Mouse (Mus musculus): ENCODE results near the gene Ptchd1. TPM values are rescaled to one million over a fixed set of nuclear protein-coding genes. Genes with fewer than 3 reads are reported as not detected.

Gene Ptchd1
- polyA plus RNA-seq (2012; fragmentation: generic; extraction: Trizol), result 0.08 TPM

GRCm38 (mm10) chrX:155623701-155624281 is at the start of gene Ptchd1:
TSS of gene Ptchd1 (minus strand) at chrX:155623814.
- no peak within 1 kb of the TSS for H3ac ChIP-seq (ENCODE audit: control insufficient read depth, insufficient read length)
- no peaks in the 10 kb centered on the region for H3K79me2 ChIP-seq (ENCODE audit: control insufficient read depth, insufficient read depth)
- peaks cover 8% of the 10 kb centered on the region for H3K27me3 ChIP-seq (ENCODE audit: control insufficient read depth, insufficient read depth, insufficient read length)
- peak within 1 kb of the TSS; percentile 85 for H3K4me2 ChIP-seq (ENCODE audit: low read depth)
- no peaks in the 10 kb centered on the region for H3K36me3 ChIP-seq (ENCODE audit: control insufficient read depth, insufficient read depth)
- peak within 1 kb of the TSS; percentile 10 for H3K4me3 ChIP-seq
- TF ChIP-seq TCF3 (IDR thresholded peaks at IDR 0.05; ENCODE audit: insufficient read length, low read depth), result no peak
- TF ChIP-seq MYOD1 (IDR thresholded peaks at IDR 0.05; ENCODE audit: control insufficient read depth in 1 of 3, insufficient read length in 2 of 3, low read depth in 2 of 3), result no peak
- TF ChIP-seq E2F4 (IDR thresholded peaks at IDR 0.05; ENCODE audit: insufficient read depth), result no peak
- no peak for TF ChIP-seq MAX (IDR thresholded peaks at IDR 0.05; ENCODE audit: low read depth)
- TF ChIP-seq USF1 (IDR thresholded peaks at IDR 0.05; ENCODE audit: low read depth), result no peak
- TF ChIP-seq MYOG (IDR thresholded peaks at IDR 0.05; ENCODE audit: control insufficient read depth in 1 of 3, insufficient read depth in 1 of 3, insufficient read length in 2 of 3, low read depth in 2 of 3), result no peak
- no peak for TF ChIP-seq REST (IDR thresholded peaks at IDR 0.05; ENCODE audit: insufficient read depth, insufficient read length)
- no peak for TF ChIP-seq POLR2A (IDR thresholded peaks at IDR 0.05; ENCODE audit: insufficient read length, low read depth)
- TF ChIP-seq SRF (IDR thresholded peaks at IDR 0.05; ENCODE audit: control insufficient read depth, insufficient read length, low read depth), result no peak
- no peak for TF ChIP-seq TCF12 (IDR thresholded peaks at IDR 0.05; ENCODE audit: insufficient read depth, poor library complexity, severe bottlenecking)
- no peak for TF ChIP-seq CEBPB (IDR thresholded peaks at IDR 0.05; ENCODE audit: insufficient read depth, poor library complexity, severe bottlenecking)
- no peak for TF ChIP-seq POLR2AphosphoS2 (IDR thresholded peaks at IDR 0.05; ENCODE audit: insufficient read length, low read depth)

GRCm38 (mm10) chrX:155657971-155658370 is 34.4 kb upstream of the Ptchd1 start:
- TF ChIP-seq POLR2A (IDR thresholded peaks at IDR 0.05; ENCODE audit: insufficient read length, low read depth), result no peak
- TF ChIP-seq TCF12 (IDR thresholded peaks at IDR 0.05; ENCODE audit: insufficient read depth, poor library complexity, severe bottlenecking), result no peak
- no peak for TF ChIP-seq CEBPB (IDR thresholded peaks at IDR 0.05; ENCODE audit: insufficient read depth, poor library complexity, severe bottlenecking)
- no peak for TF ChIP-seq REST (IDR thresholded peaks at IDR 0.05; ENCODE audit: insufficient read depth, insufficient read length)
- no peak for TF ChIP-seq MAX (IDR thresholded peaks at IDR 0.05; ENCODE audit: low read depth)
- no peak for TF ChIP-seq MYOG (IDR thresholded peaks at IDR 0.05; ENCODE audit: control insufficient read depth in 1 of 3, insufficient read depth in 1 of 3, insufficient read length in 2 of 3, low read depth in 2 of 3)
- no peak for TF ChIP-seq POLR2AphosphoS2 (IDR thresholded peaks at IDR 0.05; ENCODE audit: insufficient read length, low read depth)
- no peak for TF ChIP-seq SRF (IDR thresholded peaks at IDR 0.05; ENCODE audit: control insufficient read depth, insufficient read length, low read depth)
- no peak for TF ChIP-seq MYOD1 (IDR thresholded peaks at IDR 0.05; ENCODE audit: control insufficient read depth in 1 of 3, insufficient read length in 2 of 3, low read depth in 2 of 3)
- TF ChIP-seq TCF3 (IDR thresholded peaks at IDR 0.05; ENCODE audit: insufficient read length, low read depth), result no peak
- TF ChIP-seq USF1 (IDR thresholded peaks at IDR 0.05; ENCODE audit: low read depth), result no peak
- no peak for TF ChIP-seq E2F4 (IDR thresholded peaks at IDR 0.05; ENCODE audit: insufficient read depth)
- no peaks in the 10 kb centered on the region for H3K27me3 ChIP-seq (ENCODE audit: control insufficient read depth, insufficient read depth, insufficient read length)
- H3K4me3 ChIP-seq, result no peak overlapping the region
- no peak overlapping the region for H3K4me2 ChIP-seq (ENCODE audit: low read depth)
- H3K79me2 ChIP-seq (ENCODE audit: control insufficient read depth, insufficient read depth), result no peaks in the 10 kb centered on the region
- no peak overlapping the region for H3ac ChIP-seq (ENCODE audit: control insufficient read depth, insufficient read length)
- no peaks in the 10 kb centered on the region for H3K36me3 ChIP-seq (ENCODE audit: control insufficient read depth, insufficient read depth)

GRCm38 (mm10) chrX:155645975-155646374 is 22.4 kb upstream of the Ptchd1 start:
- Histone ChIP-seq H3K36me3 (ENCODE audit: control insufficient read depth, insufficient read depth) (no peaks in the 10 kb centered on the region), H3K27me3 (ENCODE audit: control insufficient read depth, insufficient read depth, insufficient read length) (no peaks in the 10 kb centered on the region), H3K79me2 (ENCODE audit: control insufficient read depth, insufficient read depth) (no peaks in the 10 kb centered on the region), H3K4me2 (ENCODE audit: low read depth) (no peak overlapping the region), H3K4me3 (no peak overlapping the region), H3ac (ENCODE audit: control insufficient read depth, insufficient read length) (no peak overlapping the region)
- TF ChIP-seq POLR2A (IDR thresholded peaks at IDR 0.05; ENCODE audit: insufficient read length, low read depth) (no peak), MYOG (IDR thresholded peaks at IDR 0.05; ENCODE audit: control insufficient read depth in 1 of 3, insufficient read depth in 1 of 3, insufficient read length in 2 of 3, low read depth in 2 of 3) (no peak), E2F4 (IDR thresholded peaks at IDR 0.05; ENCODE audit: insufficient read depth) (no peak), USF1 (IDR thresholded peaks at IDR 0.05; ENCODE audit: low read depth) (no peak), MYOD1 (IDR thresholded peaks at IDR 0.05; ENCODE audit: control insufficient read depth in 1 of 3, insufficient read length in 2 of 3, low read depth in 2 of 3) (no peak), SRF (IDR thresholded peaks at IDR 0.05; ENCODE audit: control insufficient read depth, insufficient read length, low read depth) (no peak), TCF3 (IDR thresholded peaks at IDR 0.05; ENCODE audit: insufficient read length, low read depth) (no peak), CEBPB (IDR thresholded peaks at IDR 0.05; ENCODE audit: insufficient read depth, poor library complexity, severe bottlenecking) (no peak), REST (IDR thresholded peaks at IDR 0.05; ENCODE audit: insufficient read depth, insufficient read length) (no peak), MAX (IDR thresholded peaks at IDR 0.05; ENCODE audit: low read depth) (no peak), TCF12 (IDR thresholded peaks at IDR 0.05; ENCODE audit: insufficient read depth, poor library complexity, severe bottlenecking) (no peak), POLR2AphosphoS2 (IDR thresholded peaks at IDR 0.05; ENCODE audit: insufficient read length, low read depth) (no peak)

- no peak for TF ChIP-seq USF1 (IDR thresholded peaks at IDR 0.05; ENCODE audit: low read depth)
- TF ChIP-seq REST (IDR thresholded peaks at IDR 0.05; ENCODE audit: insufficient read depth, insufficient read length), result no peak
- TF ChIP-seq POLR2AphosphoS2 (IDR thresholded peaks at IDR 0.05; ENCODE audit: insufficient read length, low read depth), result no peak
- no peak for TF ChIP-seq CEBPB (IDR thresholded peaks at IDR 0.05; ENCODE audit: insufficient read depth, poor library complexity, severe bottlenecking)
- no peak for TF ChIP-seq E2F4 (IDR thresholded peaks at IDR 0.05; ENCODE audit: insufficient read depth)
- TF ChIP-seq POLR2A (IDR thresholded peaks at IDR 0.05; ENCODE audit: insufficient read length, low read depth), result no peak
- TF ChIP-seq SRF (IDR thresholded peaks at IDR 0.05; ENCODE audit: control insufficient read depth, insufficient read length, low read depth), result no peak
- H3K79me2 ChIP-seq (ENCODE audit: control insufficient read depth, insufficient read depth), result no peaks in the 10 kb centered on the region
- H3K27me3 ChIP-seq (ENCODE audit: control insufficient read depth, insufficient read depth, insufficient read length), result no peaks in the 10 kb centered on the region
- no peaks in the 10 kb centered on the region for H3K36me3 ChIP-seq (ENCODE audit: control insufficient read depth, insufficient read depth)
- no peak overlapping the region for H3ac ChIP-seq (ENCODE audit: control insufficient read depth, insufficient read length)
- H3K4me3 ChIP-seq, result no peak overlapping the region
- H3K4me2 ChIP-seq (ENCODE audit: low read depth), result no peak overlapping the region
These were observed 20.4 kb upstream of the Ptchd1 start for GRCm38 (mm10) chrX:155643975-155644374.
